Mouse (Mus musculus) thymus, adult 2 months (tissue): ENCODE results near the gene Cdk14.

Experiments used
- CTCF ChIP-seq: fragments of 200-500 bp; IDR thresholded peaks from 2 replicates; pipeline ENCODE4 v1.5.1; 2012; ENCODE audit warnings: mild to moderate bottlenecking, control low read depth, low read length, moderate library complexity, borderline replicate concordance; ENCODE audit not compliant: control insufficient read depth, poor library complexity, insufficient read depth; ENCODE audit errors: extremely low read depth
- POLR2A ChIP-seq: fragments of 200-500 bp; IDR thresholded peaks from 2 replicates; pipeline ENCODE4 v1.6.1; 2012; ENCODE audit warnings: mild to moderate bottlenecking, low read length, control low read depth, moderate library complexity; ENCODE audit not compliant: control insufficient read depth, poor library complexity, insufficient read depth; ENCODE audit errors: extremely low read depth

DNA sequence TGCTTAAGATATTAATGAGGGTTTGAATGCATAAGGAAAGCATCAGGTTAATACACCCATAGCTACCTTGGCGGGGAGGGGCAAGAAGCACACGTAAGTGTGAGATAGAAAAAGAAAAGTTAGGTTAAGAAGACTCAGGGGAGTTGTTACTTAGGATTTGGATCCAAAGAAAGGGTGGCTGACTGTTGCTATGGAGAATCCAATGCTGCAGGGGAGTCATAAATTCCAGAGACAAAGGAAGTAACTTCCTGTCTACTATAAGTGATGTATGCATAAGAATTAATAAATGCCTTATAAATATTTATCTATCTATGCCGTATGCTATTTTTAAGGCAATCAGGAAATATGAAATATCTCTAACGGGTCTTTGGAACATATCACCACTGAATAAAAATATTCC is 527.4 kb downstream of the Cdk14 start:
- TF ChIP-seq POLR2A (no peak), CTCF (no peak)
